Mouse (Mus musculus): Measurements from ENCODE around the gene Pla2g16. TPM values are rescaled to one million over a fixed set of nuclear protein-coding genes. Genes with fewer than 3 reads are reported as not detected.

Gene Pla2g16
- polyA plus RNA-seq, 1 experiment from 2014 or later = 5.0 TPM

GRCm38 (mm10) chr19:7598481-7598880 lies 41.2 kb downstream of the Pla2g16 start:
- Histone ChIP-seq H3K4me2 (no peak overlapping the region), H3K27me3 (peaks cover 9% of the 10 kb centered on the region; the same call in 1 of the 2 replicates), H3K36me3 (replicated peaks) (no peaks in the 10 kb centered on the region), H3K9ac (no peak overlapping the region), H3K9me3 (no peaks in the 10 kb centered on the region), H3K4me1 (no peaks in the 10 kb centered on the region), H3K4me3 (replicated peaks) (no peak overlapping the region), H3K27ac (no peak overlapping the region)
- no peak for ATAC-seq (ENCODE audit: low FRiP score)
- 64% methylated on average over 4 of the region's 4 CpGs for WGBS

- Histone ChIP-seq H3K9me3 (no peaks in the 10 kb centered on the region), H3K27ac (no peak overlapping the region), H3K4me2 (no peak overlapping the region), H3K4me1 (peaks cover 14% of the 10 kb centered on the region), H3K36me3 (replicated peaks) (no peaks in the 10 kb centered on the region), H3K4me3 (replicated peaks) (no peak overlapping the region), H3K9ac (no peak overlapping the region), H3K27me3 (peaks cover 9% of the 10 kb centered on the region; the same call in 1 of the 2 replicates)
- ATAC-seq (ENCODE audit: low FRiP score) = no peak
- 95% methylated on average over 4 of the region's 4 CpGs for WGBS
Observed at GRCm38 (mm10) chr19:7601551-7601950, 44.3 kb downstream of the Pla2g16 start.

GRCm38 (mm10) chr19:7604107-7604506 lies 46.8 kb downstream of the Pla2g16 start:
- 96% methylated on average over 10 of the region's 10 CpGs for WGBS
- Histone ChIP-seq H3K4me1 (peaks cover 29% of the 10 kb centered on the region), H3K27me3 (peaks cover 18% of the 10 kb centered on the region), H3K4me3 (replicated peaks) (no peak overlapping the region), H3K9me3 (no peaks in the 10 kb centered on the region), H3K36me3 (replicated peaks) (no peaks in the 10 kb centered on the region), H3K4me2 (no peak overlapping the region), H3K27ac (no peak overlapping the region), H3K9ac (no peak overlapping the region)
- ATAC-seq (ENCODE audit: low FRiP score) = no peak

GRCm38 (mm10) chr19:7605013-7605412 lies 47.8 kb downstream of the Pla2g16 start:
- Histone ChIP-seq H3K9me3 (no peaks in the 10 kb centered on the region), H3K27me3 (peaks cover 23% of the 10 kb centered on the region), H3K9ac (no peak overlapping the region), H3K36me3 (replicated peaks) (no peaks in the 10 kb centered on the region), H3K4me2 (no peak overlapping the region; the same call in 1 of the 2 replicates), H3K27ac (peak overlapping the region; percentile 93), H3K4me1 (peaks cover 29% of the 10 kb centered on the region), H3K4me3 (replicated peaks) (no peak overlapping the region)
- no peak for ATAC-seq (ENCODE audit: low FRiP score)

- Histone ChIP-seq H3K27me3 (peaks cover 33% of the 10 kb centered on the region), H3K4me1 (peaks cover 29% of the 10 kb centered on the region), H3K27ac (peak overlapping the region; percentile 93), H3K36me3 (replicated peaks) (no peaks in the 10 kb centered on the region), H3K9ac (peak overlapping the region; percentile 49; the same call in 1 of the 2 replicates), H3K9me3 (no peaks in the 10 kb centered on the region), H3K4me3 (replicated peaks) (peak overlapping the region; percentile 28), H3K4me2 (peak overlapping the region; percentile 61)
- ATAC-seq (ENCODE audit: low FRiP score) = peak; percentile 92
- 3% methylated on average over 15 of the region's 15 CpGs for WGBS
Observed at GRCm38 (mm10) chr19:7605930-7606783, 48.9 kb downstream of the Pla2g16 start.

- Histone ChIP-seq H3K27me3 (peaks cover 41% of the 10 kb centered on the region), H3K27ac (peak within 1 kb of the TSS; percentile 93), H3K4me1 (peaks cover 32% of the 10 kb centered on the region), H3K9ac (peak within 1 kb of the TSS; percentile 49; the same call in 1 of the 2 replicates), H3K36me3 (replicated peaks) (no peaks in the 10 kb centered on the region), H3K9me3 (no peaks in the 10 kb centered on the region), H3K4me3 (replicated peaks) (peak within 1 kb of the TSS; percentile 28), H3K4me2 (peak within 1 kb of the TSS; percentile 61)
- peak; percentile 28 for ATAC-seq (ENCODE audit: low FRiP score)
- 6% methylated on average over 15 of the region's 15 CpGs for WGBS
Observed at GRCm38 (mm10) chr19:7606801-7607689, 49.8 kb downstream of the Pla2g16 start, which contains the start of gene Lgals12. Gene Lgals12 (minus strand): TSS chr19:7607193.

- H3K9ac ChIP-seq = no peak overlapping the region
- H3K27me3 ChIP-seq = peaks cover 46% of the 10 kb centered on the region
- H3K27ac ChIP-seq = peak overlapping the region; percentile 93
- no peak overlapping the region for H3K4me2 ChIP-seq
- no peaks in the 10 kb centered on the region for H3K36me3 ChIP-seq (replicated peaks)
- H3K4me3 ChIP-seq (replicated peaks) = no peak overlapping the region
- no peak for ATAC-seq (ENCODE audit: low FRiP score)
- no peaks in the 10 kb centered on the region for H3K9me3 ChIP-seq
- WGBS = 80% methylated on average over 7 of the region's 7 CpGs
- peaks cover 38% of the 10 kb centered on the region for H3K4me1 ChIP-seq
Observed at GRCm38 (mm10) chr19:7607690-7608201, 50.5 kb downstream of the Pla2g16 start.

- peak; percentile 63; the same call in 1 of the 2 replicates for ATAC-seq (ENCODE audit: low FRiP score)
Observed at GRCm38 (mm10) chr19:7611942-7612757, 54.9 kb downstream of the Pla2g16 start, which contains the start of gene Hrasls5. Gene Hrasls5 (plus strand): TSS chr19:7612541.

GRCm38 (mm10) chr19:7613151-7613550 lies 55.9 kb downstream of the Pla2g16 start:
- no peak for ATAC-seq (ENCODE audit: low FRiP score)
- H3K4me2 ChIP-seq = no peak overlapping the region
- H3K27me3 ChIP-seq = peaks cover 44% of the 10 kb centered on the region
- H3K9me3 ChIP-seq = no peaks in the 10 kb centered on the region
- no peak overlapping the region for H3K27ac ChIP-seq
- H3K4me3 ChIP-seq (replicated peaks) = no peak overlapping the region
- no peak overlapping the region for H3K9ac ChIP-seq
- WGBS = 78% methylated on average over 7 of the region's 7 CpGs
- H3K36me3 ChIP-seq (replicated peaks) = no peaks in the 10 kb centered on the region
- peaks cover 9% of the 10 kb centered on the region for H3K4me1 ChIP-seq

More at GRCm38 (mm10) chr19:7611942-7612757, 54.9 kb downstream of the Pla2g16 start, which contains the start of gene Hrasls5:
- Histone ChIP-seq H3K4me1 (peaks cover 18% of the 10 kb centered on the region), H3K4me3 (replicated peaks) (peak within 1 kb of the TSS; percentile 41), H3K9ac (peak within 1 kb of the TSS; percentile 63), H3K4me2 (peak within 1 kb of the TSS; percentile 79), H3K9me3 (no peaks in the 10 kb centered on the region), H3K27ac (no peak within 1 kb of the TSS), H3K36me3 (replicated peaks) (no peaks in the 10 kb centered on the region), H3K27me3 (peaks cover 54% of the 10 kb centered on the region)
- WGBS = 3% methylated on average over 54 of the region's 54 CpGs

- WGBS = 77% methylated on average over 5 of the region's 5 CpGs
- H3K27me3 ChIP-seq = peaks cover 25% of the 10 kb centered on the region
- no peak for ATAC-seq (ENCODE audit: low FRiP score)
Observed at GRCm38 (mm10) chr19:7616231-7616930, 59.1 kb downstream of the Pla2g16 start.

GRCm38 (mm10) chr19:7617085-7617484 lies 59.8 kb downstream of the Pla2g16 start:
- no peaks in the 10 kb centered on the region for H3K36me3 ChIP-seq (replicated peaks)
- peaks cover 6% of the 10 kb centered on the region for H3K4me1 ChIP-seq
- 59% methylated on average over 3 of the region's 3 CpGs for WGBS
- no peak overlapping the region for H3K4me2 ChIP-seq
- no peak overlapping the region for H3K4me3 ChIP-seq (replicated peaks)
- peaks cover 19% of the 10 kb centered on the region for H3K27me3 ChIP-seq
- no peak overlapping the region for H3K9ac ChIP-seq
- no peaks in the 10 kb centered on the region for H3K9me3 ChIP-seq
- H3K27ac ChIP-seq = no peak overlapping the region
- ATAC-seq (ENCODE audit: low FRiP score) = no peak

More at GRCm38 (mm10) chr19:7616231-7616930, 59.1 kb downstream of the Pla2g16 start:
- Histone ChIP-seq H3K4me1 (peaks cover 9% of the 10 kb centered on the region), H3K4me3 (replicated peaks) (no peak overlapping the region), H3K36me3 (replicated peaks) (no peaks in the 10 kb centered on the region), H3K27ac (no peak overlapping the region), H3K9ac (no peak overlapping the region), H3K4me2 (no peak overlapping the region), H3K9me3 (no peaks in the 10 kb centered on the region)

All from forebrain, embryonic 12.5 days (tissue).